Mouse (Mus musculus) MEL (cell line): ENCODE data around the gene Sgpp1.
A peak's percentile ranks its signal among the peaks of the same experiment; 100 is the strongest.

Experiments used
- CHD2 ChIP-seq: IDR thresholded peaks from 2 replicates; pipeline ENCODE4 v1.6.1; 2011; ENCODE audit warnings: low read length, improper control_type of control experiment
- CTCF ChIP-seq, 3 experiments: IDR thresholded peaks in 2 of 3; conservative IDR thresholded peaks in 1 of 3; 2 replicates each; pipeline ENCODE4 v1.5.1; 2011 to 2012; ENCODE audit warnings: low read length in 3 of 3, low read depth in 2 of 3, mild to moderate bottlenecking in 2 of 3, improper control_type of control experiment in 1 of 3, inconsistent platforms in 1 of 3, mixed read lengths in 1 of 3, moderate library complexity in 1 of 3; ENCODE audit not compliant: control insufficient read depth in 1 of 3, insufficient read depth in 1 of 3, poor library complexity in 1 of 3, severe bottlenecking in 1 of 3
- EP300 ChIP-seq, 2 experiments: IDR thresholded peaks; 2 replicates each; pipeline ENCODE4 v1.6.1; 2011; ENCODE audit warnings: improper control_type of control experiment in 2 of 2, low read length in 2 of 2, low read depth in 1 of 2, mild to moderate bottlenecking in 1 of 2
- GATA1 ChIP-seq: IDR thresholded peaks from 2 replicates; pipeline ENCODE4 v1.6.1; 2011; ENCODE audit warnings: low read depth, low read length, improper control_type of control experiment
- MAX ChIP-seq: IDR thresholded peaks from 2 replicates; pipeline ENCODE4 v1.6.1; 2011; ENCODE audit warnings: low read length, improper control_type of control experiment
- MEF2A ChIP-seq: IDR thresholded peaks from 2 replicates; pipeline ENCODE4 v1.6.1; 2014; ENCODE audit warnings: low read depth, mild to moderate bottlenecking, inconsistent platforms, low read length, improper control_type of control experiment; ENCODE audit not compliant: poor library complexity, insufficient replicate concordance, severe bottlenecking; ENCODE audit errors: extremely low read depth
- MYC ChIP-seq: IDR thresholded peaks from 2 replicates; pipeline ENCODE4 v1.6.1; 2011; ENCODE audit warnings: low read depth, mild to moderate bottlenecking, low read length, improper control_type of control experiment, moderate library complexity
- POLR2A ChIP-seq, 2 experiments: IDR thresholded peaks; 2 replicates each; pipeline ENCODE4 v1.6.1; 2011 to 2012; ENCODE audit warnings: low read length in 2 of 2, mild to moderate bottlenecking in 2 of 2, control low read depth in 1 of 2, improper control_type of control experiment in 1 of 2, low read depth in 1 of 2, moderate library complexity in 1 of 2; ENCODE audit not compliant: control insufficient read depth in 1 of 2, insufficient read depth in 1 of 2, poor library complexity in 1 of 2
- RAD21 ChIP-seq: IDR thresholded peaks from 2 replicates; pipeline ENCODE4 v1.6.1; 2011; ENCODE audit warnings: mild to moderate bottlenecking, low read depth, low read length, improper control_type of control experiment
- RCOR1 ChIP-seq: IDR thresholded peaks from 2 replicates; pipeline ENCODE4 v1.6.1; 2012; ENCODE audit warnings: low read depth, mild to moderate bottlenecking, inconsistent platforms, low read length, improper control_type of control experiment
- SIN3A ChIP-seq: IDR thresholded peaks from 2 replicates; pipeline ENCODE4 v1.6.1; 2012; ENCODE audit warnings: low read length, improper control_type of control experiment, inconsistent platforms
- ZNF384 ChIP-seq: IDR thresholded peaks from 2 replicates; pipeline ENCODE4 v1.6.1; 2012; ENCODE audit warnings: low read depth, mild to moderate bottlenecking, inconsistent platforms, low read length, improper control_type of control experiment

DNA sequence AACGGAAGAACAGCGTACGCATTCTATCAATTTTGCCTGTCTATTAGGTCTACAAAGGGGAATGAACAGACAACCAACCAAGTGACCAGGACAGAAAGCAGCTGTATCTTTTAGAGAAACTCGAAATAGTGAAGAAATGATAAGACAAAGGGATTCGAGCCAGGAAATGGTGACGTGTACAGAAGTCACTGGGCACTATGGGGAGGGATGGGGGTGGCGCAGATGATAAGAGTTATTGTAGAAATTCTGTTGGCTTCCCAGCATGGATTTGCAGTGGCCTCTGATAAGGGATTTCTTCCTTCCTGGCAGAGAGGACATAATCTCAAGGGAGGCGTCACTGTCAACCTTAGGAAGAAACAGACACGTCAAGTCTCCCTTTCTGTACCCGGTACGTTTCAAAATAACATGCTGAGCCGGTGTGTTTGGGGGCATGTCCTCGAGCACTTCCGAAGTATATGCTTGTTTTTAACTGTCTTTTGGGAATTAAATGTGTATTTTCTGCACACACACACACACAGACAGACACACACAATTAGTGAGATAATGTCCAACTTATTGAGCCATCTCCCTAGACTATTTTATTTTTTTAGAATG, 10.3 kb upstream of the Sgpp1 start:
- peak; percentile 86 to 88 for TF ChIP-seq EP300 (IDR thresholded peaks at IDR 0.05; ENCODE audit: low read depth in 1 of 2, low read length in 2 of 2)
- TF ChIP-seq GATA1, result peak; percentile 95
- TF ChIP-seq MEF2A, result no peak
- no peak for TF ChIP-seq MYC
- TF ChIP-seq RAD21, result no peak
- TF ChIP-seq CTCF (IDR thresholded peaks at IDR 0.05 in 2 of 3, conservative IDR thresholded peaks at IDR 0.05 in 1 of 3; ENCODE audit: control insufficient read depth in 1 of 3, insufficient read depth in 1 of 3, low read depth in 2 of 3, low read length in 3 of 3, poor library complexity in 1 of 3, severe bottlenecking in 1 of 3), result no peak
- no peak for TF ChIP-seq POLR2A (IDR thresholded peaks at IDR 0.05; ENCODE audit: control insufficient read depth in 1 of 2, insufficient read depth in 1 of 2, low read depth in 1 of 2, low read length in 2 of 2, poor library complexity in 1 of 2)
- peak; percentile 74 for TF ChIP-seq SIN3A
- no peak for TF ChIP-seq MAX
- peak; percentile 92 for TF ChIP-seq RCOR1
- peak; percentile 55 for TF ChIP-seq CHD2
- TF ChIP-seq ZNF384, result no peak
